Mouse (Mus musculus): Measurements from ENCODE around the gene Plekhj1.

The Plekhj1 gene

DNA sequence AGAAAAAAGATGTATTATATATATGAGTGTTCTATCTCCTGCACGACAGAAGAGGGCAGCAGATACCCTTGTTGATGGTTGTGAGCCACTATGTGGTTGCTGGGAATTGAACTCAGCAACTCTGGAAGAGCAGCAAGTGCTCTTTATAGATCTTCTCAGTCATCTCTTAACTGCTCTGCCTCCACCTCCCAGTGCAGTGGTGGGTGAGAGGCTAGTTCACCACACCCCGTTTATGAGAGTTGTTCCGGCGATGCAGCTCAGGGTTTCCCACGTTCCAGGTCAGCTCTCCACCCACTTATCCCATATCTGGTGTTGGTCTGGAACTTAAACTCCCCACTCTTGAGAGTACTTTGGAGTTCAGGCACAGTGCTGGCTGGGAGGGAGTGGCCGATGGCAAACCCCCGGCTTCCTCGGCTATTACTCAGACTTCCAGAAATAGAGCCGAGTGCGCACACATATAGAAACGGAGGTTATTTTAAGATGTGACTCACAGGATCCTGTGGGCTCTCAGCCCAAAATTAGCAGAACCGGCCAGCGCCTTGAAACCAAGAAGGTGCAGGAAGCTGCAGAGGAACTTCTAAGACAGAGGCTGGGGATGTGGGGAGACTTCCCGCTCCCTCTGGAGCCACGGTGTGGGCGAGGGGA lies 47.1 kb downstream of the Plekhj1 start:
- DNase-seq (ENCODE audit: low read depth, low spot score) = peak; percentile 71

DNA sequence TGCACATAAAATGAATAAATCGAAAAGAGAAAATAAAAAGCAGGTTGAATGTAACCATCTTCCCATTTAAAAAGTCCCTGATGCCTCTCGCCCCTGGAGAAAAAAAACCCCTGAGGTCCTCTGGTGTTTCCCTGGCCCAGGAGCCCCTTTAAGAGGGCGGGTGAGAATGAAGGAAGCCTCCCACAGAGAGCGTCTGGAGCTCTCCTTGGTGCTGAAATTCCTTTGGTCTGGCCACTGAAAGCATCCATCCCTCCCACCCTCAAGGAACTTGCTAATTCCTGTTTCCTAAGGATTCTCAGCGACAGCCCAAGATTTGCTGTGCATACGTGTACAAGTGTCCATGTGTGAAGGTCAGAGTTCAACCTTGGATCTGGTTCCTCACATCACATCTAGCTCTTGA lies 49.8 kb downstream of the Plekhj1 start:
- peak; percentile 83 for DNase-seq (ENCODE audit: low read depth, low spot score)

DNA sequence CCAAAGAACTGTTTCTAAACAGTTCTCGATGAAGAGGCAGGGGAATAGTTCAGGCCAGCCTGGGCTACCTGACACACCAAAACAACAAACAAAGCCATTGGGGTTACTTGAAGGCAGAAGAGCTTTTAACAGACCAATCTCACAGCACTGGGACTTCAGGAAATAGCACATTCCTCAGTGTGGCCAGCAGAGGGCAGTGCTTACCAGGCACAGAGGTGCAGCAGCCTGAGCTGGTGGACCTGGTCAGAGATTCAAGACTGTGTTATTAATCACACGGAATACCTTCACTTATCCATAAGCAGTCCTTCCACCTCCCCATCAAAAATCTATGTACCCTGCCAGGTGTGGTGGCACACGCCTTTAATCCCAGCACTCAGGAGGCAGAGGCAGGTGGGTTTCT lies 51.0 kb downstream of the Plekhj1 start:
- peak; percentile 79 for DNase-seq (ENCODE audit: low read depth, low spot score)

Measured in R1 (cell line).